ENCODE assay signal across 11 mouse cellular contexts in genomic region chr7:80283226-80283918, GRCm38 (mm10).
"Had no signal": no experiment of that assay in that cellular context is flagged by ENCODE, and none has a peak within 500 bp of the region (broad histone marks: within the 10 kb centered on the region; RNA-seq: fewer than 3 reads in every experiment).

No protein-coding gene starts in this region.

- H3K9ac ChIP-seq: kidney, embryonic 15.5 days; lung, embryonic 15.5 days; midbrain, embryonic 12.5 days; neural tube, embryonic 13.5 days had no signal

- H3K27me3 ChIP-seq: kidney, embryonic 15.5 days; lung, embryonic 15.5 days; midbrain, embryonic 12.5 days; neural tube, embryonic 13.5 days had no signal

- DNase-seq: kidney, adult 18-20 months; kidney, postnatal 14 days; retina, postnatal 1 day; thymus, postnatal 4 days had no signal

- ATAC-seq: midbrain, embryonic 16.5 days had no signal

- H3K4me2 ChIP-seq: kidney, embryonic 15.5 days; lung, embryonic 15.5 days; midbrain, embryonic 12.5 days; neural tube, embryonic 13.5 days had no signal

- H3K4me1 ChIP-seq: kidney, embryonic 15.5 days; lung, embryonic 15.5 days; midbrain, embryonic 12.5 days; neural tube, embryonic 13.5 days had no signal

- H3K4me3 ChIP-seq: kidney, embryonic 15.5 days; left cerebral cortex, adult 2 months; lung, embryonic 15.5 days; midbrain, embryonic 12.5 days; neural tube, embryonic 13.5 days had no signal

- H3K27ac ChIP-seq: kidney, embryonic 15.5 days; left cerebral cortex, adult 2 months; lung, embryonic 15.5 days; midbrain, embryonic 12.5 days; neural tube, embryonic 13.5 days; stomach, postnatal 0 days had no signal

- H3K9me3 ChIP-seq: kidney, embryonic 15.5 days; lung, embryonic 15.5 days; midbrain, embryonic 12.5 days; neural tube, embryonic 13.5 days had no signal
